In the genomic region with DNA sequence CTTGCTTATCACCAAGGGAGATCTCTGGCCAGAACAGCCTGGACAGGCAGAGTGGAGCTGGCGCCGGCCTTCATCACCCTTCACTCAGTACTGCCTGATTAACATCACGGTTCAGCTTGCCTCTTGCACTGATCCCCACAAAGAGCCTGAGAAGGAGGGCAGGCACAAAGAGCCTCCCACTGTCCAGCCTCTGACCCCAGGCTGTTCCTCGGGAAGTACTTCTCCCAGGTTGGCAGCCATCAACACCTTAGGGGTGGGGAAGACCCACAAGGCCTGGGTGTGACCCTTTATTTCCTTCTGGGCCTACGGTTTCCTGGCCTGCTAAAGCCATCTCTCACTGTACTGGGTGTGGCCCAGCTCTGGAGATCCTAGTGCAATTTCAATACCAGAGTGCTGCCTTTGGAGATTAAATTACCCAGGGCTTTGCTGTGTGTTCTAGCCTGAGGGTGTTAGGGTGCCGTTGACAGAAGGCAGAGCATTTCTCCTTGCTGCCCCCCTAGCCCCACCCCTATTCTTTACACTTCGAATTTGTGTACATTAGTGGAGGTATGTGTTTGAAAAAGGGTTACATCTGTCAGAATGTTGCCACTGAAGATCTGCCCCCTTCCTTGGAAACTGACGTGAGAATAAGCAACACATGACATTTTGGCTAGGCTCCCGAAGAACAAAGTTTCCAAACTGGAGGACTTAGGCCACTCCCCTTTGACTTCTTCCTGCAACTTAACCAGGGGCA, we compare ENCODE assay signal across 10 mouse cellular contexts.
DNase-seq lines count a peak whose midpoint lies in the region; ATAC-seq and TF ChIP-seq lines count a peak whose summit lies in the region.
"Had no signal": no experiment of that assay in that cellular context is flagged by ENCODE, and none has a peak within 500 bp of the region (broad histone marks: within the 10 kb centered on the region; RNA-seq: fewer than 3 reads in every experiment).

No protein-coding gene starts in this region.

- peaks cover 7% of the 10 kb centered on the region; the same call in 1 of the 2 replicates for H3K4me1 ChIP-seq in hindbrain, embryonic 11.5 days (replicated peaks; ENCODE audit: control insufficient read depth, insufficient read depth, low read length)
- no peaks in the 10 kb centered on the region for H3K4me1 ChIP-seq in hindbrain, embryonic 16.5 days (ENCODE audit: control insufficient read depth, insufficient read depth, low read depth, low read length)
- H3K4me1 ChIP-seq in heart, embryonic 12.5 days (replicated peaks) = peaks cover 48% of the 10 kb centered on the region
- peaks cover 6% of the 10 kb centered on the region for H3K4me1 ChIP-seq in stomach, postnatal 0 days (replicated peaks; ENCODE audit: control insufficient read depth, insufficient read depth)

- TF ChIP-seq CTCF in stomach, postnatal 0 days (IDR thresholded peaks at IDR 0.05; ENCODE audit: low read depth) = no peak

- TF ChIP-seq EP300 in stomach, postnatal 0 days (optimal IDR thresholded peaks at IDR 0.05) = no peak

- H3K27ac ChIP-seq in hindbrain, embryonic 11.5 days (ENCODE audit: low read depth, low read length) = no peak overlapping the region
- H3K27ac ChIP-seq in hindbrain, embryonic 16.5 days (ENCODE audit: low read depth, low read length) = no peak overlapping the region
- no peak overlapping the region; the same call in 1 of the 2 replicates for H3K27ac ChIP-seq in heart, embryonic 12.5 days (ENCODE audit: poor library complexity, severe bottlenecking)
- H3K27ac ChIP-seq in stomach, postnatal 0 days (replicated peaks) = peak overlapping the region; percentile 53; the same call in 1 of the 2 replicates

- no peaks in the 10 kb centered on the region for H3K36me3 ChIP-seq in hindbrain, embryonic 11.5 days (ENCODE audit: control insufficient read depth, insufficient read depth, low read length)
- no peaks in the 10 kb centered on the region for H3K36me3 ChIP-seq in hindbrain, embryonic 16.5 days (ENCODE audit: control insufficient read depth, insufficient read depth, low read length)
- H3K36me3 ChIP-seq in heart, embryonic 12.5 days = no peaks in the 10 kb centered on the region
- no peaks in the 10 kb centered on the region for H3K36me3 ChIP-seq in stomach, postnatal 0 days (ENCODE audit: control insufficient read depth, insufficient read depth, low read length)

- H3K27me3 ChIP-seq in hindbrain, embryonic 11.5 days (ENCODE audit: control insufficient read depth, insufficient read depth, low read length) = no peaks in the 10 kb centered on the region
- no peaks in the 10 kb centered on the region for H3K27me3 ChIP-seq in hindbrain, embryonic 16.5 days (replicated peaks; ENCODE audit: control insufficient read depth, insufficient read depth, low read length)
- no peaks in the 10 kb centered on the region for H3K27me3 ChIP-seq in heart, embryonic 12.5 days (replicated peaks)
- H3K27me3 ChIP-seq in stomach, postnatal 0 days (ENCODE audit: control insufficient read depth, insufficient read depth, low read length) = no peaks in the 10 kb centered on the region

- no peak overlapping the region for H3K9ac ChIP-seq in hindbrain, embryonic 11.5 days (ENCODE audit: low read depth, low read length)
- no peak overlapping the region for H3K9ac ChIP-seq in hindbrain, embryonic 16.5 days (ENCODE audit: low read depth, low read length)
- H3K9ac ChIP-seq in heart, embryonic 12.5 days = no peak overlapping the region
- no peak overlapping the region for H3K9ac ChIP-seq in stomach, postnatal 0 days (ENCODE audit: low read length)

- H3K4me3 ChIP-seq in hindbrain, embryonic 11.5 days (ENCODE audit: low read depth, low read length) = no peak overlapping the region
- no peak overlapping the region for H3K4me3 ChIP-seq in hindbrain, embryonic 16.5 days (ENCODE audit: low read length)
- no peak overlapping the region for H3K4me3 ChIP-seq in heart, embryonic 12.5 days
- H3K4me3 ChIP-seq in stomach, postnatal 0 days (ENCODE audit: low read depth, low read length) = no peak overlapping the region

- H3K4me2 ChIP-seq in hindbrain, embryonic 11.5 days (replicated peaks; ENCODE audit: low read depth, low read length) = no peak overlapping the region
- no peak overlapping the region for H3K4me2 ChIP-seq in hindbrain, embryonic 16.5 days (ENCODE audit: low read length)
- H3K4me2 ChIP-seq in heart, embryonic 12.5 days = no peak overlapping the region
- no peak overlapping the region for H3K4me2 ChIP-seq in stomach, postnatal 0 days (replicated peaks; ENCODE audit: low read depth)

- no peak for ATAC-seq in hindbrain, embryonic 11.5 days (ENCODE audit: low FRiP score)
- ATAC-seq in hindbrain, embryonic 16.5 days = no peak
- peak; percentile 34; the same call in 1 of the 2 replicates for ATAC-seq in heart, embryonic 12.5 days (ENCODE audit: insufficient number of reproducible peaks, low FRiP score)
- peak; percentile 55 for ATAC-seq in stomach, postnatal 0 days (ENCODE audit: low FRiP score, low TSS enrichment)

- WGBS in hindbrain, embryonic 11.5 days = 53% methylated on average over 9 of the region's 9 CpGs
- 64% methylated on average over 9 of the region's 9 CpGs for WGBS in hindbrain, embryonic 16.5 days
- 26% methylated on average over 9 of the region's 9 CpGs for WGBS in heart, embryonic 12.5 days
- WGBS in stomach, postnatal 0 days = 24% methylated on average over 9 of the region's 9 CpGs

- no peaks in the 10 kb centered on the region for H3K9me3 ChIP-seq in hindbrain, embryonic 11.5 days (ENCODE audit: control insufficient read depth, low read length)
- no peaks in the 10 kb centered on the region for H3K9me3 ChIP-seq in hindbrain, embryonic 16.5 days (ENCODE audit: control insufficient read depth, low read length)
- no peaks in the 10 kb centered on the region for H3K9me3 ChIP-seq in heart, embryonic 12.5 days (replicated peaks)
- H3K9me3 ChIP-seq in stomach, postnatal 0 days (ENCODE audit: control insufficient read depth, low read length) = no peaks in the 10 kb centered on the region

- DNase-seq in hindbrain, embryonic 11.5 days (ENCODE audit: low spot score) = peak; percentile 23
- peak; percentile 61 for DNase-seq in kidney, postnatal 14 days
- peak; percentile 20 for DNase-seq in stomach, postnatal 0 days (ENCODE audit: low spot score)
- DNase-seq in cerebellum, adult 11-12 months = no peak
- DNase-seq in c-Kit-positive CD71-positive TER-119-positive erythroid progenitor cells, embryonic 14.5 days (ENCODE audit: low spot score) = no peak
- DNase-seq in ovary, postnatal 14 days (ENCODE audit: low spot score) = no peak
- DNase-seq: cerebellum, postnatal 14 days; right cerebral cortex, postnatal 14 days had no signal

Comparison
In these comparisons a context has a peak if more than half of its experiments do, and no peak if none do; other contexts are left out.
1. ATAC-seq: peak in heart, embryonic 12.5 days (single experiment) and stomach, postnatal 0 days (single experiment); none in hindbrain, embryonic 11.5 days (single experiment) and hindbrain, embryonic 16.5 days (single experiment).
2. DNase-seq: peak in hindbrain, embryonic 11.5 days (single experiment), kidney, postnatal 14 days (single experiment) and stomach, postnatal 0 days (single experiment); none in cerebellum, adult 11-12 months (single experiment), c-Kit-positive CD71-positive TER-119-positive erythroid progenitor cells, embryonic 14.5 days (single experiment) and ovary, postnatal 14 days (single experiment).